Mouse (Mus musculus) liver, embryonic 16.5 days (tissue): ENCODE results near the gene Tmem260. TPM values are rescaled to one million over a fixed set of nuclear protein-coding genes. Genes with fewer than 3 reads are reported as not detected.

ENCODE experiments used
- ATAC-seq: fragments of 200-750 bp; cut with Nextera tagmentation; 2 replicates; pipeline ENCODE4 v1.8.0; 2017; ENCODE audit warnings: low read depth, mild to moderate bottlenecking, moderate number of reproducible peaks, moderate library complexity
- H3K27ac ChIP-seq: fragments of 300-500 bp; sonication (generic); 2 replicates; pipeline ENCODE4 v1.5.1; 2014; ENCODE audit warnings: mild to moderate bottlenecking, low read length
- H3K27me3 ChIP-seq: fragments of 300-500 bp; sonication (generic); 2 replicates; pipeline ENCODE4 v1.6.1; 2014; ENCODE audit warnings: low read depth, low read length, mixed read lengths; ENCODE audit not compliant: control insufficient read depth, insufficient read depth
- H3K36me3 ChIP-seq: fragments of 300-500 bp; sonication (generic); 2 replicates; pipeline ENCODE4 v1.6.1; 2014; ENCODE audit warnings: mild to moderate bottlenecking; ENCODE audit not compliant: control insufficient read depth, insufficient read depth
- H3K4me1 ChIP-seq: fragments of 300-500 bp; sonication (generic); 2 replicates; pipeline ENCODE4 v1.6.1; 2014; ENCODE audit warnings: low read depth, low read length, mixed read lengths; ENCODE audit not compliant: control insufficient read depth
- H3K4me2 ChIP-seq: fragments of 300-500 bp; sonication (generic); 2 replicates; pipeline ENCODE4 v1.6.1; 2014; ENCODE audit warnings: low read depth, low read length, mixed read lengths
- H3K4me3 ChIP-seq: fragments of 300-500 bp; sonication (generic); 2 replicates; pipeline ENCODE4 v1.5.1; 2014; ENCODE audit warnings: low read depth, mild to moderate bottlenecking, low read length
- H3K9ac ChIP-seq: fragments of 300-500 bp; sonication (generic); 2 replicates; pipeline ENCODE4 v1.6.1; 2014; ENCODE audit warnings: low read depth, low read length
- H3K9me3 ChIP-seq: fragments of 300-500 bp; sonication (generic); replicated peaks from 2 replicates; pipeline ENCODE4 v1.6.1; 2016; ENCODE audit warnings: low read length; ENCODE audit not compliant: control insufficient read depth
- WGBS: fragments of 180-500 bp; shearing (Covaris S2); extraction: QIAGEN DNeasy Blood & Tissue Kit; methylation state at CpG from one replicate; pipeline ENCODE4 v1.1.7; 2014; ENCODE audit not compliant: insufficient replicate concordance; 5-methylcytosine and 5-hydroxymethylcytosine counted together
- polyA plus RNA-seq: library from polyadenylated mRNA; unstranded; fragments of >200 nt; fragmentation: Nextera tagmentation; extraction: Ambion mirVana; gene quantifications from 2 replicates; pipeline ENCODE4 v1.2.1, GENCODE M21; 2015

The Tmem260 gene
- polyA plus RNA-seq, 1 experiment from 2014 or later: 5.8 TPM

DNA sequence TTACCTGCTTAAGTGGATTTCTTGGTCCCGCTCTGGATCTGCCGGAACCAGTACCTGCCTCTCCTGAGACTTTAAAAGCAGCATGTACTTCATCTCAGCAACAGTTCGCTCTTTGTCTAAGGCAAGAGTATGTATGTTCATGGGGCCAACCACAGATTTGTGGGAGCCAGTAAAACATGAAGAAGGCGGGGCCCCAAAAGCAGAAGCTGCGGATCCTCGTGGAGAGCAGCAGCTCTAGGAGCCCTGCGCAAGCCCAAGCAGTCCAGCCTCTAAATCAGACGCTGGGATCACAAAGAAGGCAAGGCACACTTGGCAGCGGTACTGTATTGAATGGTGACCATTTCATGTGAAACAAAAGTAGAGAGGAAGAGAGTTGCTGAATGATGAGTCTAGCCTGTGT is 107.8 kb downstream of the Tmem260 start:
- no peak overlapping the region for H3K4me2 ChIP-seq
- H3K9me3 ChIP-seq: no peaks in the 10 kb centered on the region; the same call in 1 of the 2 replicates
- 56% methylated on average over 9 of the region's 9 CpGs for WGBS
- H3K27me3 ChIP-seq: no peaks in the 10 kb centered on the region
- H3K36me3 ChIP-seq: no peaks in the 10 kb centered on the region
- H3K4me1 ChIP-seq: no peaks in the 10 kb centered on the region; the same call in 1 of the 2 replicates
- no peak for ATAC-seq
- no peak overlapping the region for H3K27ac ChIP-seq
- H3K4me3 ChIP-seq: no peak overlapping the region
- no peak overlapping the region for H3K9ac ChIP-seq

DNA sequence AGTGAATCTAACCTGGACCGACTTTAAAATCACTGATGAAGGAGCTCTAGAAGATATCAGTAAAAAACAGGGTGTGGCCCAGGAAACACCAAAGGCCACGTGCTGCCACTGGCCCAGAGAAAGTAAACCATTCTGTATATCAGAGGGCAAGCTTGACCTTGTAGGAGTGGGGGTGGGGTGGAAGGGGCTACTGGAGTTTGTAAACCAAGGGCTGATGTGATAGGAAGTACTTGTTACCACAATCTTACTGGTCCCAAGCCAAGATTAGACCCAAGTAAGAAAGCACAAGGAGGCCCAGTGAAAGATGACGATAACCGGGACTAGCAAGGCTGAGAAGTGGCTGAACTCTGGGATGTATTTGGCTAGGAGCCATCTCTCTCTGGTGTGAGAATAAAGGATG is 113.1 kb downstream of the Tmem260 start:
- Histone ChIP-seq H3K9ac (no peak overlapping the region), H3K27me3 (no peaks in the 10 kb centered on the region), H3K4me3 (no peak overlapping the region), H3K9me3 (no peaks in the 10 kb centered on the region), H3K36me3 (no peaks in the 10 kb centered on the region), H3K27ac (no peak overlapping the region), H3K4me1 (peaks cover 7% of the 10 kb centered on the region), H3K4me2 (no peak overlapping the region)
- WGBS: 25% methylated on average over 4 of the region's 4 CpGs
- ATAC-seq: no peak

DNA sequence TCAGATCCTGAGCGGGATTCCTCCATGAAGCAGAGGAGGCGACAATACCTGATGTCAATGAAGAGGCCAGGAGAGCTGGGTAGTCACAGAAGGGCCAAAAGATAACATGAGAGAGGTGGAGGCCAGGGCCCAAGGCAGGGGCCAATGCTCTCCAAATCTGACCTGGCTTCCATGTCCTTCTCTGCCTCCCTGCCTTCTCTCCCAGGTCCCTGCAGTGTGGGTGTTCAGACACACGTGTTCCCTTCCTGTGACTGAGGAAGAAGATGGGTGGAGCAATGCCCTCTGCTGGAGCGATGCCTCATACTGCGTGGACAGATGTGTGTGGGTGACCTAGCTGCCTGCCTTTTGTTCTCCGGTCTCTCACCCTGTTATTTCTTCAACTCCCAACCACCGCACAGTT is 113.8 kb downstream of the Tmem260 start:
- no peak overlapping the region for H3K4me3 ChIP-seq
- no peak for ATAC-seq
- H3K4me1 ChIP-seq: peaks cover 7% of the 10 kb centered on the region

DNA sequence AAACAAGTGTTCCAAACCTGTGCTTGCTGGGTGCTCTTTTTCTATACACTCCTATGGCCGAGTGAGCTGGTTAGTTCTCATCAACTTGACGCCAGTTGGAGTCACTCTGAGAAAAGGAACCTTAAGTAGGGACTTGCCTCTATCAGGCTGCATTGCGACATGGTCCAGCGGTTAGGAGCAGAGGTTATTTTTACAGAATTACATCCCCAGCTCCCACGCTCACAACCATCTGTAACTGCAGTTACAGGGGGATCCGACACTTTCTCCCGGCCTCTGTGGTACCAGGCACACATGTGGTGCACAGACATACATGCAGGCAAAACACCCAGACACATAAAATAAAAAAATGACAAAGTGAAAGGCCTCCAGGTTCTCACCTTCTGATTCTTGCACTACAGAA is 120.7 kb downstream of the Tmem260 start:
- Histone ChIP-seq H3K4me2 (no peak overlapping the region), H3K9me3 (no peaks in the 10 kb centered on the region), H3K27me3 (no peaks in the 10 kb centered on the region), H3K4me3 (no peak overlapping the region), H3K9ac (no peak overlapping the region), H3K36me3 (no peaks in the 10 kb centered on the region), H3K27ac (no peak overlapping the region), H3K4me1 (no peaks in the 10 kb centered on the region)
- WGBS: 61% methylated on average over 7 of the region's 7 CpGs
- ATAC-seq: no peak

More for the DNA sequence above, 113.8 kb downstream of the Tmem260 start:
- WGBS: 60% methylated on average over 7 of the region's 7 CpGs
- H3K36me3 ChIP-seq: no peaks in the 10 kb centered on the region
- H3K9ac ChIP-seq: no peak overlapping the region
- no peaks in the 10 kb centered on the region for H3K9me3 ChIP-seq
- no peak overlapping the region for H3K27ac ChIP-seq
- no peaks in the 10 kb centered on the region for H3K27me3 ChIP-seq
- no peak overlapping the region for H3K4me2 ChIP-seq

Other genes with a start within 250 kb of the Tmem260 start
- gene Otx2, start 227.7 kb downstream of the Tmem260 start, polyA plus RNA-seq: not detected in 2 replicates